Mouse (Mus musculus) heart, postnatal 0 days (tissue): ENCODE measurements around the gene Frem2.

Source experiments
- CTCF ChIP-seq: IDR thresholded peaks from 2 replicates; pipeline ENCODE4 v1.5.1; 2016; ENCODE audit warnings: antibody characterized with exemption, control low read depth, low read depth
- EP300 ChIP-seq: IDR thresholded peaks from 2 replicates; pipeline ENCODE4 v1.6.1; 2016; ENCODE audit warnings: antibody characterized with exemption, low read depth

GRCm38 (mm10) chr3:53469650-53470049, 187.5 kb downstream of the Frem2 start:
- no peak for TF ChIP-seq CTCF
- TF ChIP-seq EP300 = no peak
